Mouse (Mus musculus) hindbrain, embryonic 12.5 days (tissue): ENCODE data around the gene Lrmda. TPM values are rescaled to one million over a fixed set of nuclear protein-coding genes. Genes with fewer than 3 reads are reported as not detected.
A peak's percentile ranks its signal among the peaks of the same experiment; 100 is the strongest.

ENCODE experiments used
- ATAC-seq: fragments of 200-750 bp; cut with Nextera tagmentation; 2 replicates; pipeline ENCODE4 v1.8.0; 2017; ENCODE audit warnings: moderate TSS enrichment; ENCODE audit not compliant: low FRiP score
- H3K27ac ChIP-seq: fragments of 300-500 bp; sonication (generic); 2 replicates; pipeline ENCODE4 v1.5.1; 2016; ENCODE audit warnings: mild to moderate bottlenecking
- H3K27me3 ChIP-seq: fragments of 300-500 bp; sonication (generic); 2 replicates; pipeline ENCODE4 v1.6.1; 2016; ENCODE audit warnings: mild to moderate bottlenecking
- H3K36me3 ChIP-seq: fragments of 300-500 bp; sonication (generic); 2 replicates; pipeline ENCODE4 v1.6.1; 2016; ENCODE audit warnings: mild to moderate bottlenecking
- H3K4me1 ChIP-seq: fragments of 300-500 bp; sonication (generic); 2 replicates; pipeline ENCODE4 v1.6.1; 2016
- H3K4me2 ChIP-seq: fragments of 300-500 bp; sonication (generic); replicated peaks from 2 replicates; pipeline ENCODE4 v1.6.1; 2016; ENCODE audit warnings: mild to moderate bottlenecking
- H3K4me3 ChIP-seq: fragments of 300-500 bp; sonication (generic); 2 replicates; pipeline ENCODE4 v1.5.1; 2016; ENCODE audit warnings: mild to moderate bottlenecking
- H3K9ac ChIP-seq: fragments of 300-500 bp; sonication (generic); 2 replicates; pipeline ENCODE4 v1.6.1; 2016; ENCODE audit warnings: mild to moderate bottlenecking, moderate library complexity
- H3K9me3 ChIP-seq: fragments of 300-500 bp; sonication (generic); replicated peaks from 2 replicates; pipeline ENCODE4 v1.6.1; 2016; ENCODE audit warnings: mild to moderate bottlenecking
- WGBS: fragments of 180-500 bp; shearing (Covaris S2); methylation state at CpG from one replicate; pipeline ENCODE4 v1.1.7; 2016; 5-methylcytosine and 5-hydroxymethylcytosine counted together
- polyA plus RNA-seq: library from polyadenylated mRNA; unstranded; fragments of >200 nt; fragmentation: Nextera tagmentation; extraction: Ambion mirVana; gene quantifications from 2 replicates; pipeline ENCODE4 v1.2.1, GENCODE M21; 2016

Lrmda gene
- polyA plus RNA-seq, 1 experiment from 2014 or later: 0.53 TPM

DNA sequence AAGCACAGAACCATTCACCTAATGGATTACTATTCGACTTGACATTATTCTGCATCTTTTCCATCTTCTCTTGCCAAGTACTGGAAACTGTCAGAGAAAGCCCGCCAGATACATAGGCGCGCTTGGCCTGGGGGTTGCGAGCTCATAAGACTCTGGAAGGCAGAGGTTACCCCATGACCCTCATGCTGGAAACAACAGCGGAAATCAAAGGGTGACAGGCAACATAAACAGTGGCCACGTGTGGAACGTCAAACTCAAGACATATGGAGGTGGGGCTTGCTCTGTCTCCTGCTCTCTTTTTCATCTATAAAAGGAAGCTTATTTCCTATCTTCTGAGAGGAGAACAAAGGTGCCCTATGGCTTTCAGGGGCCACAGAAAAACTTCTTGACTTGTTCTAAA lies 351.6 kb downstream of the Lrmda start:
- Histone ChIP-seq H3K36me3 (no peaks in the 10 kb centered on the region), H3K4me2 (no peak overlapping the region), H3K9me3 (no peaks in the 10 kb centered on the region), H3K4me1 (no peaks in the 10 kb centered on the region), H3K27me3 (no peaks in the 10 kb centered on the region), H3K9ac (no peak overlapping the region), H3K4me3 (no peak overlapping the region), H3K27ac (no peak overlapping the region)
- ATAC-seq: no peak
- 71% methylated on average over 8 of the region's 8 CpGs for WGBS

DNA sequence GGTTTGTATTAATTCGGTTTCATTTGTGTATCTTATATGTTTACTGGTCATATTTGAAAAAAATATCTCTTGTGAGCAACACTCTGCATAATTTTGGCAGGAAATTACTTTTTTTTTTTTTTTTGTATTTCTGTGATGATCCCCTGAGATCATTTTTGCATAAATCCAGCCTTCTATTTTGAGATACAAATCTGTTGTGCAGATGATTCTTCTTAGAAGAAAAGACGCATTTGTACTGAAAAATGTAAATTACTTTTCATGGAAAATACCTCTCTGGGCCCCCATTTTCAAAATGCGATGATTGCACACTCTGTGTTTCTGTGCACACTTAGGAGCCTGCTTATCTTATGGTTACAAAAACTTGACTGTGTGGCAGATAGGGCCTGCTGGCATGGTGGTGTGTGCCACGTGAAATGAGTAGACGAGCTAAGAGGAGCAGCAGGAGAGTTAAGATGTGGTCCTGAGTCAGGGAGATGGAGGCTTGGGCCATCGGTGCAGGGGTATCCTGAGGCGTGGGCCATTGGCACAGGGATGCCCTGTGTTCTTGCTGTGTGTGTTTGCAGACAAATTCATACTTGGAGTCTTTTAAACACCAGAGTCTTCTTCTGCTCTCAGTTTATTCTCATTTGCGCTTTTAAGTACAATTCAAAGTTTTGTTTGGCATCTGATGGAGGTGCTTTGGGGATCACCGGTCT lies 353.3 kb downstream of the Lrmda start:
- Histone ChIP-seq H3K27ac (no peak overlapping the region), H3K36me3 (no peaks in the 10 kb centered on the region), H3K9ac (no peak overlapping the region), H3K4me2 (no peak overlapping the region), H3K27me3 (no peaks in the 10 kb centered on the region), H3K4me3 (no peak overlapping the region), H3K9me3 (no peaks in the 10 kb centered on the region), H3K4me1 (no peaks in the 10 kb centered on the region)
- no peak for ATAC-seq
- WGBS: 85% methylated on average over 9 of the region's 9 CpGs

DNA sequence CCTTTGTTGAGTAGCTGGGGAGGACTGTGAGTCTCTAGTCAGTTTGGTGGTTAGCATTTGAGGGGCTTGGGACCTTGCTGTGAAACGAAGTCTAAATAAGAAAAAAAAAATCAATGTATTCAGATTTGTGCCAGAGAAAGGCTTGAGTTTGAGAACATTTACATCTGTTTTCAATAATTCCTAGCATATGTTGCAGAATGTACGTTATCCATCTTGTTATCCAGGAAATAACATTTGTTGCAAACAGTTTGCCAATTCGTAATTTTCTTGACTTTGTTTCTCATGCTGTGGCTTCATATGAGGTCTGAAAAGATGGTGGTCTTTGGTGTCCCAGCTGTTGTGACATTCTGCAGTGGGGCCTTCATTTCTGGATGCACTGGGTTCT lies 353.8 kb downstream of the Lrmda start:
- H3K9me3 ChIP-seq: no peaks in the 10 kb centered on the region
- no peak overlapping the region for H3K4me2 ChIP-seq
- ATAC-seq: no peak
- H3K27me3 ChIP-seq: no peaks in the 10 kb centered on the region
- no peak overlapping the region for H3K27ac ChIP-seq
- H3K4me3 ChIP-seq: no peak overlapping the region
- no peaks in the 10 kb centered on the region for H3K36me3 ChIP-seq
- no peak overlapping the region for H3K9ac ChIP-seq
- H3K4me1 ChIP-seq: no peaks in the 10 kb centered on the region
- WGBS: 70% methylated on average over 3 of the region's 3 CpGs

DNA sequence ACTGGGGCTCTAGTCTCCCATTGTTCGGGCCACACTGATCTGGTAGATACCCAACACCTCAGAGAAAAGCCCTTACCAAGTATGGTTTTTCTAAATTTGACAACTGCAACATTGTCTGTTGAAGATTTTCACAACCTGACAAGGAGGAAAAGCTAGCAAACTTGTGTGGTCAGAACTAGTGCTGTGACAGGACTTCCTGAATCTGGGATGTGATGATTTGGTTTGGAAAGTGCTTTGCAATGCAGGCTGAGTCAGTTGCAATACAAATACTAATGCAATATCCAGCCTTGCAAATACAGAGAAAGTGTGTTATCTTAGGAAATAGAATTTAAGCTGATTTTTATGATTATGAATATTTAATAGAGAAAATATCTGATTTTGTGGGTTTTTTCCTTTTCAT lies 357.6 kb downstream of the Lrmda start:
- 89% methylated on average over 1 of the region's 1 CpGs for WGBS
- no peak overlapping the region for H3K27ac ChIP-seq
- ATAC-seq: no peak
- H3K9ac ChIP-seq: no peak overlapping the region
- H3K36me3 ChIP-seq: no peaks in the 10 kb centered on the region
- no peak overlapping the region for H3K4me2 ChIP-seq
- no peaks in the 10 kb centered on the region for H3K27me3 ChIP-seq
- H3K9me3 ChIP-seq: no peaks in the 10 kb centered on the region
- no peaks in the 10 kb centered on the region for H3K4me1 ChIP-seq
- no peak overlapping the region for H3K4me3 ChIP-seq

DNA sequence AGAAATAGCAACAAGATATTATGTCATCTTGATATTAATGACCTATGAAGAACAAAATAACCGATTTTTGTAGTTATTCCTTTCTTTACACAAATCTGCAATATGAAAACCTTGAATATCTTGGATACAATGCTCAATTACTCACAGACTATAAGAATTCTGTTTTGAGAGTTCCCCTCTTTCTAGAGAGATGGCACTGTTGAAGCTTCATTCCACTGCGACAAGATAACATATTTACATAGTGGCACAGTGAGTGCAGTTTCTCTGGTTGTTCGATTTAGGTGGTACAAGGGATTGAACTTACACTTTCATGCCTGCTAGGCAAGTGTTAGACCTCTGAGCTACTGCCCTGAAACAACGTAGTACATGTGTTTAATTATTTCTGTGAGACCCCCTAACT lies 362.6 kb downstream of the Lrmda start:
- Histone ChIP-seq H3K27ac (no peak overlapping the region), H3K27me3 (no peaks in the 10 kb centered on the region), H3K9me3 (no peaks in the 10 kb centered on the region), H3K36me3 (no peaks in the 10 kb centered on the region), H3K4me1 (no peaks in the 10 kb centered on the region), H3K4me3 (no peak overlapping the region), H3K4me2 (no peak overlapping the region), H3K9ac (no peak overlapping the region)
- 83% methylated on average over 4 of the region's 4 CpGs for WGBS
- ATAC-seq: no peak

DNA sequence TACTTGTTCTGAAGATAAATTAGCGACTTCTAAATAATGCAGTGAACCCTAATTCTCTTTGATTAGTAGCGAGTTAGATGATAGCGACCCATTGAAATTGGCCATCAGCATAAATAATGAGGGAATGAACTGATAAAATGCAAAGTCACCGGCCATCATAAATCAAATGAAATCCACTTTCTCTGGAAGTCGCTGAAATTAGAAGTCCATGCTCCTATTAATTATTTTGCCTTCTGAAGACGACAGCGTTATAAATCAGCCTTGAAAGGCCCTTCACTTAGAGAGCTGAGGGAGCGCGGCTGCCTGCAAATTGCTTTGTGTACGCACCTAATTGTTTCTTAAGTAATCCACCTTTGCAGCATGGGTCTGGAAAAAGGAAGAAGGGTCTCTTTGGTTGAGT lies 374.1 kb downstream of the Lrmda start:
- Histone ChIP-seq H3K27ac (0 out of 2 replicates have a peak overlapping the region, but pooled peaks have one; percentile 30), H3K9ac (no peak overlapping the region), H3K9me3 (no peaks in the 10 kb centered on the region; the same call in 1 of the 2 replicates), H3K4me1 (no peaks in the 10 kb centered on the region), H3K4me2 (no peak overlapping the region), H3K27me3 (no peaks in the 10 kb centered on the region), H3K4me3 (no peak overlapping the region), H3K36me3 (no peaks in the 10 kb centered on the region)
- no peak for ATAC-seq
- 61% methylated on average over 10 of the region's 10 CpGs for WGBS

DNA sequence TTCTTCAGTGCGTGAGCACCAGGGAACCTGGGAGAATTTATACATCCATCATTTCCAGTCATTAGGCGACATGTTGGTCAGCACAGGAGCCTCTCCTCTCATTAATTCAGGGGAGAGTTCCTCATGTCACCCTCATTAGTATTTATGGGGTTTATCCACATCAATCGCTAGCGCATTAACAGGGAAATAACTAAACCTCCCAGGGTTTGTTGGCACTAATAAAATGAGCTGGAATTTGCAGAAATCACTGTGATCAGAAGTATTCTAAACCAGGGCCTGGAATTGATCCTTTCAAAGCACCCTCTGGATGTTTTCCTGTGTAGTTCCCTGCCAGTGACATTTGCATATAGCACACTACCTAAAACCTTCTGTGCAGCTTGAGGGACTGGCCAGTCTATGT lies 382.9 kb downstream of the Lrmda start:
- Histone ChIP-seq H3K4me2 (no peak overlapping the region), H3K4me1 (peaks cover 5% of the 10 kb centered on the region; the same call in 1 of the 2 replicates), H3K9ac (no peak overlapping the region), H3K27me3 (0 out of 2 replicates have a peak, but pooled peaks cover 2% of the 10 kb centered on the region), H3K9me3 (no peaks in the 10 kb centered on the region), H3K27ac (no peak overlapping the region), H3K4me3 (no peak overlapping the region), H3K36me3 (no peaks in the 10 kb centered on the region)
- ATAC-seq: no peak
- 57% methylated on average over 4 of the region's 4 CpGs for WGBS

DNA sequence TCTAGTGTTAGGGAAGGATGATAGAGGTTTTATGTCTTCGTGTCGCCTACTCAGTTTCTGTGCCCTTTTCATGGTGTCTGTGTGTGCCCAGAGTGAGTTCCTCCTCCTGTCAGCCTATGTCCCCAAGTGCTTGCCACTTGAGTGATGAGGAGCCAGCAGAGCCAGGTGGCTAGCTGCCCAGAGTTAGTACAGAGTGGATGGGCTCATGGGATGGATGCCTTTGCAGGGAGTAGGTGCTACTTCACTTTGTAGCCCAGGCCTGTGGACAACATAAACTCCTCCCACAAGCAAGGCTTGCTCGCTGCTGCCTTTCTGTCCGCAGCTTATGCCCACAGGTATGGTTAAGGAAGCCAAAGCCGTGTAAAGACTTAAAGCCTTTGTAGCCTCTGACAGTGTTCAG lies 387.1 kb downstream of the Lrmda start:
- H3K4me3 ChIP-seq: no peak overlapping the region
- H3K27ac ChIP-seq: no peak overlapping the region
- ATAC-seq: no peak
- H3K4me1 ChIP-seq: peaks cover 5% of the 10 kb centered on the region; the same call in 1 of the 2 replicates
- 85% methylated on average over 5 of the region's 5 CpGs for WGBS
- no peak overlapping the region for H3K9ac ChIP-seq
- no peak overlapping the region for H3K4me2 ChIP-seq
- H3K27me3 ChIP-seq: 0 out of 2 replicates have a peak, but pooled peaks cover 2% of the 10 kb centered on the region
- H3K36me3 ChIP-seq: no peaks in the 10 kb centered on the region
- no peaks in the 10 kb centered on the region for H3K9me3 ChIP-seq

DNA sequence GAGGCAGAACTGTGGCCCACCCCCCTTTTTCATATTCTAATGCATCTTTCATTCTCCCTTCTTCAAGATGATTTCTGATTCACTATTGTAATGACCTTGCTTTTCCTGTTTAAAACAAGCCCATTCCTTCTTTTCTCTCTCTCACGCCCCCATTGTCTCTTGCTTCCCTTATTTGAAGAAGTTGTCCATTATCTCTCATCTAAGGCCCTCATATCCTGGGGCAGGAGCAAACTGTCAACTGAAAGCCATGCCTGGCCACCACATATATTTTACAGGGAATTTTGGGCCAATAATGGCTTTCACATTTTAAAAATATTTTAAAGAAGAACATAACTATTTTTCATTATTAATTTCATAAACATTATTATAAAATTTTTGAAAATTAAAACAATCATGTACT lies 391.3 kb downstream of the Lrmda start:
- H3K4me1 ChIP-seq: no peaks in the 10 kb centered on the region
- no peak overlapping the region for H3K4me3 ChIP-seq
- H3K27ac ChIP-seq: no peak overlapping the region
- ATAC-seq: no peak
- H3K4me2 ChIP-seq: no peak overlapping the region
- H3K27me3 ChIP-seq: 0 out of 2 replicates have a peak, but pooled peaks cover 2% of the 10 kb centered on the region
- 76% methylated on average over 1 of the region's 1 CpGs for WGBS
- H3K36me3 ChIP-seq: no peaks in the 10 kb centered on the region
- H3K9ac ChIP-seq: no peak overlapping the region
- H3K9me3 ChIP-seq: no peaks in the 10 kb centered on the region

DNA sequence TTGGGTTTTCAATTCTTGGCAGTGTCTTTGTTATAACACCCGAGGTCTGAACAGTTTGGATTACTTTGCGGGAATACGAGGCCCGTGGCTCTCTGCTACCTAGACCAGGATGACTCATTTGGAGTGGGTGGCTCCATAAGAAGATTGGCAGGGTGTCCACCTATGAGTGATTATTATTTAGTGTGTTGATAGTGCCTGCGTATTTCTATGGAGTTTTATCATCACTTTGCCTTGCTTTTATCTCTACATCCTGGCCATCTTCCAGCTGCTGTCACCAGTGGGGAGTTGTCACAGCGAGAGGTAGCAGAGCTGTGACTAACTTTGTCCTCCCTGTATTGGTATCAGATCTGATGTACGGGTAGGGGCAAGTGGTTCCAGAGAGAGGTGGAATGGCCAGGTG lies 393.7 kb downstream of the Lrmda start:
- H3K4me3 ChIP-seq: no peak overlapping the region
- no peaks in the 10 kb centered on the region for H3K4me1 ChIP-seq
- ATAC-seq: no peak
- no peaks in the 10 kb centered on the region for H3K27me3 ChIP-seq
- H3K4me2 ChIP-seq: no peak overlapping the region
- 83% methylated on average over 7 of the region's 7 CpGs for WGBS
- H3K9ac ChIP-seq: no peak overlapping the region
- no peaks in the 10 kb centered on the region for H3K9me3 ChIP-seq
- no peak overlapping the region for H3K27ac ChIP-seq
- no peaks in the 10 kb centered on the region for H3K36me3 ChIP-seq

DNA sequence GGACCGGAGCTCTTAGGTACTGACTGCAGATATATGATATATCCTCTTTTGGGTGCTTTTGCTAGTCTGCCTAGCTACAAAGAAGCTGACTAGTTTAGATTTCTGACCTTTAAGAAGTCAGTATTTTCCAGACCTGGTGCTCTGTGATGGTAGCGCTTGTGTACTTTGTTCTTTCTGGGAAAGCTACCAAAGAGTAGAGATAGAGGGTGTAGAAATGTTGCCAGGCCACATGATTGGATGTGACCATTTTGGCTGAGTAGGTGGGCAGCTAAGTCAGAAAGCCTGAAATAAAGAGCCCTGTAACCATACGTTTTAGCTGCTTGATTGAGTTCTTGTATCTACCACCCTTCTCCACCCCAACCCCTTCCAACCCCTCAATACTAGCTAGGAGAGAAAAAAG lies 398.2 kb downstream of the Lrmda start:
- H3K4me3 ChIP-seq: no peak overlapping the region
- H3K9ac ChIP-seq: no peak overlapping the region
- H3K9me3 ChIP-seq: no peaks in the 10 kb centered on the region
- no peaks in the 10 kb centered on the region for H3K36me3 ChIP-seq
- 94% methylated on average over 3 of the region's 3 CpGs for WGBS
- H3K4me2 ChIP-seq: no peak overlapping the region
- H3K4me1 ChIP-seq: no peaks in the 10 kb centered on the region
- no peaks in the 10 kb centered on the region for H3K27me3 ChIP-seq
- no peak overlapping the region for H3K27ac ChIP-seq
- ATAC-seq: no peak

DNA sequence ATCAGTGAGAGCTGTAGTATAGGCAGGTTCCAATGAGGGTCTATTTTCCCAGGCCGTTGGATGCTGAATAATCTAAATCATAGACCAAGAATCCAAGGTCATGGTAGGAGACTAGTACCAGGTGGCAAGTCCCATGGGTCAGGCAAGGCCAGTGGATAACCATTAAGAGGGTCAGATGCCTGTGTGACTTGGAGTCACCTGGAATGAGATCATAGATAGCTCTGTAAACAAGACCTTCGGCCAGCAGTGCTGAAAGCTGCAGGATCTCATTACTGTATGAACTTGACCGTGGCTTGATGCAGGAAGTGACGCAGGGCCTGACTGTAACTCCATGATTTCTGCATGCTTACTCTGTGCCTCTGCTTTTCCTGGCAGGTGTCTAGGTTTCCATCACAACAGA lies 402.2 kb downstream of the Lrmda start:
- WGBS: 74% methylated on average over 4 of the region's 4 CpGs
- Histone ChIP-seq H3K9me3 (no peaks in the 10 kb centered on the region), H3K4me2 (no peak overlapping the region), H3K9ac (no peak overlapping the region), H3K27ac (no peak overlapping the region), H3K4me3 (no peak overlapping the region), H3K27me3 (no peaks in the 10 kb centered on the region), H3K4me1 (no peaks in the 10 kb centered on the region), H3K36me3 (no peaks in the 10 kb centered on the region)
- no peak for ATAC-seq

DNA sequence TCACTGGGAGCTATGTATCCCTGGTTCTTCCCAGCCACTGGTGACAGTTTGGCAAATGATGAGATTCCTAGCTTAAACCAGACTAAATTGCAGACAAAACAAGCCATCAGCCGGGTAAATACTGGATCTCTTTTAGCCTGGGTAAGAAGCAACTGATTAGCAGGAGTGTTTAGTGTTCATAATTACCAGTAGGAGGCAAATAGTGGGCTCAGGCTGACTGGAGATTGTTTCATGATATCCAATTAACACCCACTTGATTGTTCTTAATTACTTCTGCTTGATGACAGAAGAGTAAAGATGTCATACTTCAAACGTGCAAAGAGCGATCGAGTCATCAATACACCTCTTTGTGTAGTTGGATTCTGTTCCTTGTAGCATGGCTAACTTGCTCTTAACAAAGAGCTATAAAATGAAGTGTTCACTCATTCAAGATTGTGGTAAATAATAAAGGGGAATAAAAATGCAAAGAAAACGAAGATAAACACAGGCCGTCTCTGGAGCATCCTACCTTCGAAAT lies 405.6 kb downstream of the Lrmda start:
- Histone ChIP-seq H3K4me1 (no peaks in the 10 kb centered on the region), H3K27ac (no peak overlapping the region), H3K9ac (no peak overlapping the region), H3K36me3 (no peaks in the 10 kb centered on the region), H3K4me3 (no peak overlapping the region), H3K27me3 (no peaks in the 10 kb centered on the region; the same call in 1 of the 2 replicates), H3K4me2 (no peak overlapping the region), H3K9me3 (no peaks in the 10 kb centered on the region)
- ATAC-seq: no peak
- 80% methylated on average over 7 of the region's 7 CpGs for WGBS
